Mouse (Mus musculus): ENCODE results near the gene H2afx. TPM values are rescaled to one million over a fixed set of nuclear protein-coding genes. Genes with fewer than 3 reads are reported as not detected.
"Not testable (repeated sequence)": the region's sequence is repeated elsewhere in the genome, so short reads cannot be mapped to it uniquely, and the experiment has no call there.

H2afx gene
- polyA plus RNA-seq, 1 experiment = 364 TPM

- H3K4me1 ChIP-seq (ENCODE audit: control insufficient read depth) = peaks cover 23% of the 10 kb centered on the region
- TF ChIP-seq TAL1 (IDR thresholded peaks at IDR 0.05; ENCODE audit: low read length) (no peak), GATA1 (IDR thresholded peaks at IDR 0.05; ENCODE audit: low read length) (no peak)
Measured at GRCm38 (mm10) chr9:44364480-44364879, 30.0 kb downstream of the H2afx start.

DNA sequence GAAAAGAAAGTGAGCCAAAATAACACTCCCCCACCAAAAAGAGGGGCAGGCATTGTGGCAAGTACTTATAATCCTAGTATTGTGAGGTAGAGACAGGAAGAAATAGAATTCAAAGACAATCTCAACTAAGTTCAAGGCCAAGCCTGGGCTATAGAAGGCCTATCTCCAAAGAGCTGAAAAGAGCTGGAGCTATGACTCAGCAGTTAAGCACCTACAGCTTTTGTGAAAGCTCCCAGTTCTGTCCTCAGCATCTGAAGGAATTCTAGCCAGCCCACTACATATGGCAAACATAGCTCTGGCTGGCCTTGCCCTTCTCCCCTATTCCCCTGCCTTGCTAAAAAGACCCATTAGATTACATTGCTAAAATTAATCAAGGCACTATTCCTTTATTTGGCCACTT lies 38.9 kb downstream of the H2afx start:
- Histone ChIP-seq H3K27me3 (ENCODE audit: control insufficient read depth) (no peaks in the 10 kb centered on the region), H3K9me3 (ENCODE audit: control insufficient read depth, low read length) (no peaks in the 10 kb centered on the region), H3K36me3 (ENCODE audit: control insufficient read depth) (no peaks in the 10 kb centered on the region), H3K4me3 (replicated peaks) (no peak overlapping the region), H3K4me1 (ENCODE audit: control insufficient read depth) (peaks cover 19% of the 10 kb centered on the region)
- TF ChIP-seq TAL1 (IDR thresholded peaks at IDR 0.05; ENCODE audit: low read length) (no peak), GATA1 (IDR thresholded peaks at IDR 0.05; ENCODE audit: low read length) (no peak)

More at GRCm38 (mm10) chr9:44364480-44364879, 30.0 kb downstream of the H2afx start:
- peaks cover 6% of the 10 kb centered on the region for H3K36me3 ChIP-seq (ENCODE audit: control insufficient read depth)
- no peak overlapping the region for H3K4me3 ChIP-seq (replicated peaks)
- no peaks in the 10 kb centered on the region for H3K9me3 ChIP-seq (ENCODE audit: control insufficient read depth, low read length)
- H3K27me3 ChIP-seq (ENCODE audit: control insufficient read depth) = no peaks in the 10 kb centered on the region

GRCm38 (mm10) chr9:44376141-44376540 lies 41.6 kb downstream of the H2afx start:
- Histone ChIP-seq H3K27me3 (ENCODE audit: control insufficient read depth) (no peaks in the 10 kb centered on the region), H3K4me3 (replicated peaks) (no peak overlapping the region), H3K36me3 (ENCODE audit: control insufficient read depth) (peaks cover 9% of the 10 kb centered on the region), H3K4me1 (ENCODE audit: control insufficient read depth) (peaks cover 41% of the 10 kb centered on the region), H3K9me3 (ENCODE audit: control insufficient read depth, low read length) (no peaks in the 10 kb centered on the region)
- TF ChIP-seq GATA1 (IDR thresholded peaks at IDR 0.05; ENCODE audit: low read length) = no peak
- TF ChIP-seq TAL1 (IDR thresholded peaks at IDR 0.05; ENCODE audit: low read length) = no peak

GRCm38 (mm10) chr9:44377335-44377734 lies 42.8 kb downstream of the H2afx start:
- not testable (repeated sequence) for H3K4me3 ChIP-seq (replicated peaks); H3K27me3 ChIP-seq (ENCODE audit: control insufficient read depth)

GRCm38 (mm10) chr9:44378153-44378730 lies 43.7 kb downstream of the H2afx start:
- Histone ChIP-seq H3K9me3 (ENCODE audit: control insufficient read depth, low read length) (no peaks in the 10 kb centered on the region), H3K4me1 (ENCODE audit: control insufficient read depth) (peaks cover 46% of the 10 kb centered on the region)

More at GRCm38 (mm10) chr9:44377335-44377734, 42.8 kb downstream of the H2afx start:
- H3K4me1 ChIP-seq (ENCODE audit: control insufficient read depth) = peaks cover 46% of the 10 kb centered on the region
- H3K36me3 ChIP-seq (ENCODE audit: control insufficient read depth) = peaks cover 21% of the 10 kb centered on the region
- not testable (repeated sequence) for H3K9me3 ChIP-seq (ENCODE audit: control insufficient read depth, low read length)

DNA sequence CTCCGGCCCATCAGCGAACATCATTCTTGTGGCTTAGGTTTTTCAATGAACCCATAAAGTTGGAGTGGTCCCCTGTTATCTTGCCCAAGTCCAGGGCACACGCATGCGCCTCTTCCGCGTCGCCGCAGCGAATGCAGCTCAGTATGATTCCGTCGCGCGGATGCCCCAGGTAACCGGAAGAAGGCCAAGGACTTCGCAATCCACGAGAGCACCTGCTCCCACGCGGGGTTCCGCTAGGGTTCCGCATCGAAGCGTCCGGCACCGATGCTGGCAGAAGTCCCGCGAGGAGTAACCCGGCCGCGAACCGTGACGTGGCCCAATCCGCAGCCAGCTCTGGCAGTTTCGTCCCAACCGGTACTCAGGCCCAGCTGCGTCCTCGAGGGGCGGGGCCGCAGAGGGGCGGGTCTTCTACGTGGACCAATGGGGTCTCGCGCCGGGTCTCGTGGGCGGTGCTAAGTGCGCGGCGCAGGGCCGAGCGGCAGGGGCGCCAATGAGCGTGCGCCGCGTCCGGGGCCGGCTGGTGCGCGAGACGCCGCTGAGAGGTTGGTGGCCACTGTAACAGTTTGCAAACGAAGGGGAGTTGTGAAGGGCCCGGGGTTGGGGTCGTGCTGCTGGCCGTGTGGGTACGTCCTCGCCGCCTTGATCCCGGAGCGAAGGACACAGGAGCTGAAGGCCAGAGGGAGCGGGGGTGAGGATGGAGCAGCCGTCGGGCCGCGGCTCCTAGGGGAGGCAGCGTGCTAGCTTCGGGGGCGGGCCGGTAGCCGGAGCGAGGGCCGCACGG lies 44.8 kb downstream of the H2afx start, which contains the start of gene Hyou1:
TSS of gene Hyou1 (plus strand) at position 437 of the 781 bp plus-strand sequence.
- no peaks in the 10 kb centered on the region for H3K9me3 ChIP-seq (ENCODE audit: control insufficient read depth, low read length)
- TF ChIP-seq GATA1 (IDR thresholded peaks at IDR 0.05; ENCODE audit: low read length) (peak; percentile 78), TAL1 (IDR thresholded peaks at IDR 0.05; ENCODE audit: low read length) (no peak)
- H3K4me1 ChIP-seq (ENCODE audit: control insufficient read depth) = peaks cover 38% of the 10 kb centered on the region
- peaks cover 40% of the 10 kb centered on the region for H3K36me3 ChIP-seq (ENCODE audit: control insufficient read depth)
- H3K27me3 ChIP-seq (ENCODE audit: control insufficient read depth) = no peaks in the 10 kb centered on the region
- H3K4me3 ChIP-seq (replicated peaks) = peak within 1 kb of the TSS; percentile 79

More at GRCm38 (mm10) chr9:44378153-44378730, 43.7 kb downstream of the H2afx start:
- TF ChIP-seq GATA1 (IDR thresholded peaks at IDR 0.05; ENCODE audit: low read length) = no peak
- TF ChIP-seq TAL1 (IDR thresholded peaks at IDR 0.05; ENCODE audit: low read length) = no peak
- Histone ChIP-seq H3K27me3 (ENCODE audit: control insufficient read depth) (no peaks in the 10 kb centered on the region), H3K36me3 (ENCODE audit: control insufficient read depth) (peaks cover 30% of the 10 kb centered on the region), H3K4me3 (replicated peaks) (peak overlapping the region; percentile 79)

- H3K36me3 ChIP-seq (ENCODE audit: control insufficient read depth) = peaks cover 46% of the 10 kb centered on the region
- no peaks in the 10 kb centered on the region for H3K27me3 ChIP-seq (ENCODE audit: control insufficient read depth)
- TF ChIP-seq GATA1 (IDR thresholded peaks at IDR 0.05; ENCODE audit: low read length) (no peak), TAL1 (IDR thresholded peaks at IDR 0.05; ENCODE audit: low read length) (no peak)
- peaks cover 38% of the 10 kb centered on the region for H3K4me1 ChIP-seq (ENCODE audit: control insufficient read depth)
- no peaks in the 10 kb centered on the region for H3K9me3 ChIP-seq (ENCODE audit: control insufficient read depth, low read length)
- H3K4me3 ChIP-seq (replicated peaks) = peak overlapping the region; percentile 79
Measured at GRCm38 (mm10) chr9:44379862-44380261, 45.4 kb downstream of the H2afx start.

DNA sequence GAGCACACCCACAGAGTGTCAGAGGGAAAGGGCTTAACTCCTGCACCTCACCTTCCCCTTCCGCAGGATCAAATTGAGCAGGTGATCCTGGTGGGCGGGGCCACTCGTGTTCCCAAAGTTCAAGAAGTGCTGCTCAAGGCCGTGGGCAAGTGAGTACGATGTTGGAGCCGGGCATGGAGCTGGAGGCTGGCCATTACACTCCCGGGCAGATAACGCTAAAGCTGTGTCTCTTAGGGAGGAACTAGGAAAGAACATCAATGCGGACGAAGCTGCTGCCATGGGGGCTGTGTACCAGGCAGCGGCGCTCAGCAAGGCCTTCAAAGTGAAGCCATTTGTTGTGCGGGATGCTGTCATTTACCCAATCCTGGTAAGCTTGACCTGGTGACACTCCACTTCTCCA lies 50.1 kb downstream of the H2afx start:
- Histone ChIP-seq H3K4me3 (replicated peaks) (no peak overlapping the region), H3K27me3 (ENCODE audit: control insufficient read depth) (no peaks in the 10 kb centered on the region), H3K36me3 (ENCODE audit: control insufficient read depth) (peaks cover 94% of the 10 kb centered on the region), H3K4me1 (ENCODE audit: control insufficient read depth) (peaks cover 23% of the 10 kb centered on the region), H3K9me3 (ENCODE audit: control insufficient read depth, low read length) (no peaks in the 10 kb centered on the region)
- no peak for TF ChIP-seq GATA1 (IDR thresholded peaks at IDR 0.05; ENCODE audit: low read length)
- no peak for TF ChIP-seq TAL1 (IDR thresholded peaks at IDR 0.05; ENCODE audit: low read length)

Other genes starting within 250 kb of the H2afx start
- not detected in 2 replicates for gene Mfrp, start 233.0 kb upstream of the H2afx start, polyA plus RNA-seq (2012)
- 0.08 TPM in 1 of 2 replicates, not detected in the other for gene C1qtnf5, start 227.4 kb upstream of the H2afx start, polyA plus RNA-seq (2012)
- gene Gm49380, start 221.2 kb upstream of the H2afx start, polyA plus RNA-seq (2012) = not detected in 2 replicates
- gene Rnf26, start 221.2 kb upstream of the H2afx start, polyA plus RNA-seq (2012) = 8.5 and 11.1 TPM in 2 replicates
- not detected in 2 replicates for gene Mcam, start 200.2 kb upstream of the H2afx start, polyA plus RNA-seq (2012)
- gene Cbl, start 100.6 kb upstream of the H2afx start, polyA plus RNA-seq (2012) = 0.13 and 0.16 TPM in 2 replicates
- gene Ccdc153, start 94.0 kb upstream of the H2afx start, polyA plus RNA-seq (2012) = not detected in 2 replicates
- gene Pdzd3, start 83.2 kb upstream of the H2afx start, polyA plus RNA-seq (2012) = not detected in 2 replicates
- 0.07 TPM in 1 of 2 replicates, not detected in the other for gene Nlrx1, start 66.1 kb upstream of the H2afx start, polyA plus RNA-seq (2012)
- gene Abcg4, start 46.1 kb upstream of the H2afx start, polyA plus RNA-seq (2012) = 19.1 and 19.9 TPM in 2 replicates
- 0.57 and 0.75 TPM in 2 replicates for gene Hinfp, start 29.0 kb upstream of the H2afx start, polyA plus RNA-seq (2012)
- 24.5 and 25.4 TPM in 2 replicates for gene C2cd2l, start 14.4 kb upstream of the H2afx start, polyA plus RNA-seq (2012)
- gene Dpagt1, start 8.7 kb upstream of the H2afx start, polyA plus RNA-seq (2012) = 0.15 and 0.20 TPM in 2 replicates
- 331 and 361 TPM in 2 replicates for gene Hmbs, start 9.5 kb downstream of the H2afx start, polyA plus RNA-seq (2012)
- gene Vps11, start 27.0 kb downstream of the H2afx start, polyA plus RNA-seq (2012) = 1.4 and 1.5 TPM in 2 replicates
- 0.69 and 0.80 TPM in 2 replicates for gene Hyou1, start 44.8 kb downstream of the H2afx start, polyA plus RNA-seq (2012)
- gene Slc37a4, start 62.2 kb downstream of the H2afx start, polyA plus RNA-seq (2012) = 0.23 and 0.31 TPM in 2 replicates
- 16.3 and 35.8 TPM in 2 replicates for gene Rps25, start 72.4 kb downstream of the H2afx start, polyA plus RNA-seq (2012)
- 0.37 and 0.65 TPM in 2 replicates for gene Trappc4, start 72.9 kb downstream of the H2afx start, polyA plus RNA-seq (2012)
- gene Ccdc84, start 83.9 kb downstream of the H2afx start, polyA plus RNA-seq (2012) = 1.1 and 1.5 TPM in 2 replicates
- not detected in 2 replicates for gene Foxr1, start 106.4 kb downstream of the H2afx start, polyA plus RNA-seq (2012)
- gene Upk2, start 120.3 kb downstream of the H2afx start, polyA plus RNA-seq (2012) = not detected in 2 replicates
- gene Bcl9l, start 148.1 kb downstream of the H2afx start, polyA plus RNA-seq (2012) = 0.06 and 0.09 TPM in 2 replicates
- gene Cxcr5, start 227.2 kb downstream of the H2afx start, polyA plus RNA-seq (2012) = not detected in 2 replicates